Mouse (Mus musculus) G1E (cell line): Measurements from ENCODE around the gene Ddx58.

ENCODE experiments used
- CTCF ChIP-seq: IDR thresholded peaks from 2 replicates; pipeline ENCODE4 v1.5.1; 2012; ENCODE audit warnings: low read depth, low read length, inconsistent platforms, mixed read lengths
- GATA1 ChIP-seq: IDR thresholded peaks from 2 replicates; pipeline ENCODE4 v1.6.1; 2012; ENCODE audit warnings: borderline replicate concordance, low read length, inconsistent platforms, mixed read lengths
- GATA2 ChIP-seq: IDR thresholded peaks from 2 replicates; pipeline ENCODE4 v1.6.1; 2012; ENCODE audit warnings: low read depth, low read length, inconsistent platforms, borderline replicate concordance
- POLR2AphosphoS5 ChIP-seq: IDR thresholded peaks from 2 replicates; pipeline ENCODE4 v1.6.1; 2012; ENCODE audit warnings: low read depth, low read length, inconsistent platforms; ENCODE audit not compliant: insufficient replicate concordance
- TAL1 ChIP-seq: conservative IDR thresholded peaks from 2 replicates; pipeline ENCODE4 v1.6.1; 2012; ENCODE audit warnings: low read depth, low read length, inconsistent platforms, mixed read lengths

DNA sequence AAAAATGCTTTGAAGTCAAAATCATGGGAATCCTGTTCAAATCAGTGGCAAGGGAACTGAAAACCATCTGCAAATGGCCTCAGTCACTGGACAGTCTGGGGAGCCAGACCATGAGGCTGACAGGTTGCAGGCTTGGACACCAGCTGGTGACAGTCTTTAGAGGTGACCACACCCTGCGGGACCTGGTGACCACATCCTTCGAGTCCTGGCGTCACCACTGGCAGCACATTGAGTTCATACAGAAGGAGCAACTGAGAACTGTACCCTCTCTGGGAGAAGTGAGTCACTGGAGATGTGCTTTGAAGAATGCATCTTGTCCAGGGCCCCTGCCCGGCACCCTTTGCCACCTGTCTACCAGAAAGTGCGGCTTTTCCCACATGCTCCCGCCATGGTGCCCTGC lies 9.9 kb downstream of the Ddx58 start:
- TF ChIP-seq CTCF, result no peak
- no peak for TF ChIP-seq TAL1
- no peak for TF ChIP-seq GATA1
- TF ChIP-seq GATA2, result no peak
- no peak for TF ChIP-seq POLR2AphosphoS5
